Mouse (Mus musculus) T-cell, adult 2 months (primary cell): Measurements from ENCODE around the gene Mthfd2l.

Experiments
- DNase-seq: peaks from one replicate; pipeline ENCODE4 v3.0.0; 2022; ENCODE audit warnings: low spot score

Gene Mthfd2l

GRCm38 (mm10) chr5:90930971-90931851 is at the start of gene Mthfd2l:
Mthfd2l (plus strand) TSS chr5:90931117.
- DNase-seq, result peak; percentile 72

- no peak for DNase-seq
Measured at GRCm38 (mm10) chr5:90881682-90882081, 49.2 kb upstream of the Mthfd2l start.

GRCm38 (mm10) chr5:90882146-90882545 is 48.8 kb upstream of the Mthfd2l start:
- DNase-seq, result no peak

GRCm38 (mm10) chr5:90884628-90885242 is 46.2 kb upstream of the Mthfd2l start:
- DNase-seq, result no peak

GRCm38 (mm10) chr5:90888661-90889060 is 42.3 kb upstream of the Mthfd2l start:
- no peak for DNase-seq

GRCm38 (mm10) chr5:90890519-90891463 is 40.1 kb upstream of the Mthfd2l start, which contains the start of gene Cxcl1:
Cxcl1 (plus strand) TSS chr5:90891241.
- no peak for DNase-seq

- DNase-seq, result no peak
Measured at GRCm38 (mm10) chr5:90891464-90891813, 39.5 kb upstream of the Mthfd2l start.

- no peak for DNase-seq
Measured at GRCm38 (mm10) chr5:90894231-90894630, 36.7 kb upstream of the Mthfd2l start.

GRCm38 (mm10) chr5:90897429-90897828 is 33.5 kb upstream of the Mthfd2l start:
- no peak for DNase-seq

- no peak for DNase-seq
Measured at GRCm38 (mm10) chr5:90899308-90899707, 31.6 kb upstream of the Mthfd2l start.

GRCm38 (mm10) chr5:90900147-90900546 is 30.8 kb upstream of the Mthfd2l start:
- no peak for DNase-seq

- no peak for DNase-seq
Measured at GRCm38 (mm10) chr5:90900688-90901087, 30.2 kb upstream of the Mthfd2l start.

GRCm38 (mm10) chr5:90902380-90903260 is 28.3 kb upstream of the Mthfd2l start:
- no peak for DNase-seq

- no peak for DNase-seq
Measured at GRCm38 (mm10) chr5:90903339-90904020, 27.4 kb upstream of the Mthfd2l start, which contains the start of gene Cxcl2. Cxcl2 (plus strand) TSS chr5:90903871.

GRCm38 (mm10) chr5:90908983-90909382 is 21.9 kb upstream of the Mthfd2l start:
- DNase-seq, result peak; percentile 19

- no peak for DNase-seq
Measured at GRCm38 (mm10) chr5:90919495-90919894, 11.4 kb upstream of the Mthfd2l start.

- no peak for DNase-seq
Measured at GRCm38 (mm10) chr5:90922958-90923357, 8.0 kb upstream of the Mthfd2l start.

- no peak for DNase-seq
Measured at GRCm38 (mm10) chr5:90930546-90930945, 371 bp upstream of the Mthfd2l start.

- no peak for DNase-seq
Measured at GRCm38 (mm10) chr5:90931911-90932310, 994 bp downstream of the Mthfd2l start.

GRCm38 (mm10) chr5:90936706-90937105 is 5.8 kb downstream of the Mthfd2l start:
- no peak for DNase-seq

- DNase-seq, result no peak
Measured at GRCm38 (mm10) chr5:90945453-90945852, 14.5 kb downstream of the Mthfd2l start.
